Mouse (Mus musculus) bone marrow, adult 2 months (tissue): ENCODE measurements at regions not wholly inside any gene's neighbourhood (a gene's known extent, or its start where the extent isn't known, plus 50 kb on each side); places are given as distances from the start of the nearest gene placed in this dataset.

Source experiments
- H3K27ac ChIP-seq: fragments of 200-500 bp; 2 replicates; pipeline ENCODE4 v1.5.1; 2012; ENCODE audit warnings: low read depth, mild to moderate bottlenecking, control low read depth, inconsistent platforms, low read length; ENCODE audit not compliant: control insufficient read depth, poor library complexity, insufficient read depth
- H3K4me1 ChIP-seq: fragments of 200-500 bp; 2 replicates; pipeline ENCODE4 v1.6.1; 2011; ENCODE audit warnings: low read length; ENCODE audit not compliant: control insufficient read depth, insufficient read depth
- H3K4me3 ChIP-seq: fragments of 200-500 bp; replicated peaks from 2 replicates; pipeline ENCODE3; 2011; ENCODE audit warnings: mild to moderate bottlenecking, low read depth, low read length, control low read depth; ENCODE audit not compliant: control insufficient read depth
- CTCF ChIP-seq: fragments of 200-500 bp; IDR thresholded peaks from 2 replicates; pipeline ENCODE4 v1.5.1; 2011; ENCODE audit warnings: low read length, control low read depth; ENCODE audit not compliant: control insufficient read depth, insufficient read depth
- POLR2A ChIP-seq: fragments of 200-500 bp; IDR thresholded peaks from 2 replicates; pipeline ENCODE4 v1.6.1; 2011; ENCODE audit warnings: low read depth, mild to moderate bottlenecking, control low read depth, low read length, borderline replicate concordance; ENCODE audit not compliant: control insufficient read depth
- WGBS: fragments of 180-500 bp; shearing (Covaris S2); methylation state at CpG from one replicate; pipeline ENCODE4 v1.1.7; 2018; 5-methylcytosine and 5-hydroxymethylcytosine counted together

- TF ChIP-seq CTCF (no peak), POLR2A (no peak)
- Histone ChIP-seq H3K27ac (peak overlapping the region; percentile 24; the same call in 1 of the 2 replicates), H3K4me3 (no peak overlapping the region), H3K4me1 (no peaks in the 10 kb centered on the region; the same call in 1 of the 2 replicates)
- 75% methylated on average over 4 of the region's 4 CpGs for WGBS
Measured at GRCm38 (mm10) chr14:105505261-105505660, 246.9 kb downstream of the Ndfip2 start.

GRCm38 (mm10) chr14:105504376-105504775 lies 246.0 kb downstream of the Ndfip2 start:
- no peak overlapping the region for H3K27ac ChIP-seq
- 81% methylated on average over 3 of the region's 3 CpGs for WGBS
- H3K4me1 ChIP-seq, result peaks cover 1% of the 10 kb centered on the region
- TF ChIP-seq CTCF (no peak), POLR2A (no peak)
- no peak overlapping the region for H3K4me3 ChIP-seq

GRCm38 (mm10) chr14:105503806-105504205 lies 245.4 kb downstream of the Ndfip2 start:
- Histone ChIP-seq H3K4me3 (no peak overlapping the region), H3K4me1 (peaks cover 2% of the 10 kb centered on the region), H3K27ac (no peak overlapping the region)
- TF ChIP-seq POLR2A, result no peak
- TF ChIP-seq CTCF, result no peak
- WGBS, result 88% methylated on average over 5 of the region's 5 CpGs

- Histone ChIP-seq H3K4me1 (peaks cover 2% of the 10 kb centered on the region), H3K4me3 (no peak overlapping the region), H3K27ac (no peak overlapping the region)
- 82% methylated on average over 11 of the region's 11 CpGs for WGBS
- TF ChIP-seq CTCF, result no peak
- no peak for TF ChIP-seq POLR2A
Measured at GRCm38 (mm10) chr14:105502633-105502975, 244.2 kb downstream of the Ndfip2 start.

- WGBS, result 76% methylated on average over 21 of the region's 21 CpGs
- H3K27ac ChIP-seq, result no peak overlapping the region
- TF ChIP-seq CTCF (no peak), POLR2A (no peak)
- H3K4me1 ChIP-seq, result peaks cover 2% of the 10 kb centered on the region
- no peak overlapping the region for H3K4me3 ChIP-seq
Measured at GRCm38 (mm10) chr14:105501792-105502632, 243.6 kb downstream of the Ndfip2 start.

- TF ChIP-seq CTCF (no peak), POLR2A (no peak)
- no peak overlapping the region for H3K27ac ChIP-seq
- H3K4me3 ChIP-seq, result no peak overlapping the region
- H3K4me1 ChIP-seq, result peaks cover 2% of the 10 kb centered on the region
- 66% methylated on average over 21 of the region's 21 CpGs for WGBS
Measured at GRCm38 (mm10) chr14:105500966-105501741, 242.8 kb downstream of the Ndfip2 start.

- no peak for TF ChIP-seq CTCF
- TF ChIP-seq POLR2A, result no peak
- whole genome bisulfite sequencing, result 6% methylated on average over 15 of the region's 15 CpGs
- H3K4me3 ChIP-seq, result no peak overlapping the region
- peaks cover 2% of the 10 kb centered on the region for H3K4me1 ChIP-seq
- peak overlapping the region; percentile 3; the same call in 1 of the 2 replicates for H3K27ac ChIP-seq
Measured at GRCm38 (mm10) chr14:105499319-105499895, 241.0 kb downstream of the Ndfip2 start.
